Comparison of ENCODE assay signal across 14 mouse cellular contexts in genomic region chr12:69688368-69688767, GRCm38 (mm10). TPM values are rescaled to one million over a fixed set of nuclear protein-coding genes. Genes with fewer than 3 reads are reported as not detected.
DNase-seq lines count a peak whose midpoint lies in the region; ATAC-seq lines count a peak whose summit lies in the region.
"Had no signal": no experiment of that assay in that cellular context is flagged by ENCODE, and none has a peak within 500 bp of the region (broad histone marks: within the 10 kb centered on the region; RNA-seq: fewer than 3 reads in every experiment).

No protein-coding gene starts in this region.

- H3K27ac ChIP-seq in kidney, embryonic 14.5 days (ENCODE audit: low read depth, low read length): no peak overlapping the region
- no peak overlapping the region for H3K27ac ChIP-seq in kidney, embryonic 16.5 days (ENCODE audit: low read length)
- H3K27ac ChIP-seq: neural tube, embryonic 15.5 days had no signal

- no peak overlapping the region for H3K4me2 ChIP-seq in kidney, embryonic 14.5 days (replicated peaks; ENCODE audit: low read depth, low read length)
- no peak overlapping the region for H3K4me2 ChIP-seq in kidney, embryonic 16.5 days (replicated peaks; ENCODE audit: low read depth, low read length)
- H3K4me2 ChIP-seq: neural tube, embryonic 15.5 days had no signal

- WGBS in kidney, embryonic 14.5 days: 56% methylated on average over 2 of the region's 2 CpGs
- WGBS in kidney, embryonic 16.5 days: 43% methylated on average over 2 of the region's 2 CpGs

- no peak for ATAC-seq in kidney, embryonic 14.5 days (ENCODE audit: low FRiP score, low TSS enrichment)
- 0 out of 2 replicates have a peak, but pooled peaks have one; percentile 15 for ATAC-seq in kidney, embryonic 16.5 days (ENCODE audit: low FRiP score, low TSS enrichment)
- no peak for ATAC-seq in granulocyte monocyte progenitor cell, adult 5-6 weeks (replicated peaks; ENCODE audit: poor library complexity, severe bottlenecking)

- no peak overlapping the region for H3K4me3 ChIP-seq in kidney, embryonic 14.5 days (ENCODE audit: low read length)
- H3K4me3 ChIP-seq in kidney, embryonic 16.5 days (ENCODE audit: low read length): no peak overlapping the region
- H3K4me3 ChIP-seq: neural tube, embryonic 15.5 days had no signal

- H3K36me3 ChIP-seq in kidney, embryonic 14.5 days (ENCODE audit: control insufficient read depth, insufficient read depth, low read length): no peaks in the 10 kb centered on the region
- no peaks in the 10 kb centered on the region for H3K36me3 ChIP-seq in kidney, embryonic 16.5 days (ENCODE audit: insufficient read depth, low read length)
- H3K36me3 ChIP-seq: neural tube, embryonic 15.5 days had no signal

- DNase-seq in adrenal gland, postnatal 10 days: peak; percentile 47
- DNase-seq in adrenal gland, postnatal 36 days: no peak
- DNase-seq in kidney, adult 18-20 months: peak; percentile 55
- DNase-seq in lung, postnatal 25 days (ENCODE audit: low spot score): peak; percentile 14
- DNase-seq in testis, postnatal 14 days (ENCODE audit: low spot score): no peak
- DNase-seq: adrenal gland, postnatal 14 days; cerebellum, adult 9-11 months; gastrocnemius, postnatal 36 days; liver; thymus, postnatal 36 days had no signal

- H3K9ac ChIP-seq in kidney, embryonic 14.5 days (ENCODE audit: low read depth, low read length): no peak overlapping the region
- H3K9ac ChIP-seq in kidney, embryonic 16.5 days (replicated peaks; ENCODE audit: low read length): no peak overlapping the region
- H3K9ac ChIP-seq: neural tube, embryonic 15.5 days had no signal

- no peaks in the 10 kb centered on the region for H3K9me3 ChIP-seq in kidney, embryonic 14.5 days (ENCODE audit: control insufficient read depth, low read length)
- H3K9me3 ChIP-seq in kidney, embryonic 16.5 days (ENCODE audit: low read length): no peaks in the 10 kb centered on the region; the same call in 1 of the 2 replicates
- H3K9me3 ChIP-seq: neural tube, embryonic 15.5 days had no signal

- H3K4me1 ChIP-seq in kidney, embryonic 14.5 days (ENCODE audit: control insufficient read depth, insufficient read depth, low read length): no peaks in the 10 kb centered on the region
- H3K4me1 ChIP-seq in kidney, embryonic 16.5 days (ENCODE audit: insufficient read depth, low read length): no peaks in the 10 kb centered on the region

- no peaks in the 10 kb centered on the region for H3K27me3 ChIP-seq in kidney, embryonic 14.5 days (ENCODE audit: control insufficient read depth, insufficient read depth, low read length)
- no peaks in the 10 kb centered on the region for H3K27me3 ChIP-seq in kidney, embryonic 16.5 days (ENCODE audit: insufficient read depth, low read length)
- H3K27me3 ChIP-seq: neural tube, embryonic 15.5 days had no signal

RNA-seq across cellular contexts. Expression of gene Sos2, which starts 6.7 kb away (rescaled TPM):
- total RNA-seq in adrenal gland, postnatal 10 days (2021): 10 to 100 TPM; 36.6 to 40.0 TPM
- total RNA-seq in adrenal gland, postnatal 36 days (2021): 10 to 100 TPM; 41.7 to 46.9 TPM
- 12.0 and 12.9 TPM in 2 replicates for polyA plus RNA-seq in kidney, embryonic 14.5 days (2014; fragmentation: Nextera tagmentation; extraction: Ambion mirVana)
- 7.1 and 9.3 TPM in 2 replicates for polyA plus RNA-seq in kidney, embryonic 16.5 days (2015; fragmentation: Nextera tagmentation; extraction: Ambion mirVana)
- 44.9 and 46.9 TPM in 2 replicates for total RNA-seq in granulocyte monocyte progenitor cell, adult 5-6 weeks (2014; fragmentation: Nextera tagmentation)
- 26.1 and 32.1 TPM in 2 replicates for total RNA-seq in granulocyte monocyte progenitor cell, adult 5-6 weeks (2017)

RNA-seq across cellular contexts. Expression of gene L2hgdh, which starts 36.3 kb away (rescaled TPM):
- total RNA-seq in adrenal gland, postnatal 10 days (2021): 10 to 100 TPM; 27.9 to 31.7 TPM
- 10 to 100 TPM; 22.7 to 26.4 TPM for total RNA-seq in adrenal gland, postnatal 36 days (2021)
- polyA plus RNA-seq in kidney, embryonic 14.5 days (2014; fragmentation: Nextera tagmentation; extraction: Ambion mirVana): 12.6 and 19.5 TPM in 2 replicates
- polyA plus RNA-seq in kidney, embryonic 16.5 days (2015; fragmentation: Nextera tagmentation; extraction: Ambion mirVana): 25.2 and 26.9 TPM in 2 replicates
- 21.0 and 39.0 TPM in 2 replicates for total RNA-seq in granulocyte monocyte progenitor cell, adult 5-6 weeks (2014; fragmentation: Nextera tagmentation)
- total RNA-seq in granulocyte monocyte progenitor cell, adult 5-6 weeks (2017): 26.4 and 34.6 TPM in 2 replicates

RNA-seq across cellular contexts. Expression of gene Atp5s, which starts 36.4 kb away (rescaled TPM):
- 10 to 100 TPM; 16.0 to 21.1 TPM for total RNA-seq in adrenal gland, postnatal 10 days (2021)
- total RNA-seq in adrenal gland, postnatal 36 days (2021): 10 to 100 TPM; 13.6 to 20.9 TPM
- polyA plus RNA-seq in kidney, embryonic 14.5 days (2014; fragmentation: Nextera tagmentation; extraction: Ambion mirVana): 29.4 and 37.6 TPM in 2 replicates
- polyA plus RNA-seq in kidney, embryonic 16.5 days (2015; fragmentation: Nextera tagmentation; extraction: Ambion mirVana): 31.7 and 33.5 TPM in 2 replicates
- total RNA-seq in granulocyte monocyte progenitor cell, adult 5-6 weeks (2014; fragmentation: Nextera tagmentation): 18.9 and 30.4 TPM in 2 replicates
- total RNA-seq in granulocyte monocyte progenitor cell, adult 5-6 weeks (2017): 11.2 and 13.6 TPM in 2 replicates

Comparison
In these comparisons a context has a peak if more than half of its experiments do, and no peak if none do; other contexts are left out.
1. DNase-seq: peak in adrenal gland, postnatal 10 days (single experiment), kidney, adult 18-20 months (single experiment) and lung, postnatal 25 days (single experiment); none in adrenal gland, postnatal 36 days (0 of 2) and testis, postnatal 14 days (single experiment).